Mouse (Mus musculus) embryonic facial prominence, embryonic 14.5 days (tissue): ENCODE results near the gene Fxr2. TPM values are rescaled to one million over a fixed set of nuclear protein-coding genes. Genes with fewer than 3 reads are reported as not detected.

Experiments
- ATAC-seq: fragments of 200-750 bp; cut with Nextera tagmentation; 2 replicates; pipeline ENCODE4 v1.8.0; 2017; ENCODE audit warnings: low read depth, moderate number of reproducible peaks, moderate TSS enrichment
- DNase-seq: peaks from one replicate; pipeline ENCODE4 v3.0.0-alpha.2; 2015; ENCODE audit warnings: low spot score
- H3K27ac ChIP-seq: fragments of 300-500 bp; sonication (generic); replicated peaks from 2 replicates; pipeline ENCODE4 v1.5.1; 2014; ENCODE audit warnings: low read depth, mild to moderate bottlenecking, low read length, moderate library complexity
- H3K27me3 ChIP-seq: fragments of 300-500 bp; sonication (generic); replicated peaks from 2 replicates; pipeline ENCODE4 v1.6.1; 2014; ENCODE audit warnings: low read length; ENCODE audit not compliant: control insufficient read depth, insufficient read depth
- H3K36me3 ChIP-seq: fragments of 300-500 bp; sonication (generic); 2 replicates; pipeline ENCODE4 v1.6.1; 2014; ENCODE audit warnings: low read length, mixed read lengths; ENCODE audit not compliant: control insufficient read depth, insufficient read depth
- H3K4me1 ChIP-seq: fragments of 300-500 bp; sonication (generic); 2 replicates; pipeline ENCODE4 v1.6.1; 2014; ENCODE audit warnings: antibody characterized with exemption, low read length; ENCODE audit not compliant: control insufficient read depth, insufficient read depth
- H3K4me2 ChIP-seq: fragments of 300-500 bp; sonication (generic); 2 replicates; pipeline ENCODE4 v1.6.1; 2014; ENCODE audit warnings: low read depth, mild to moderate bottlenecking, low read length, moderate library complexity, mixed read lengths
- H3K4me3 ChIP-seq: fragments of 300-500 bp; sonication (generic); 2 replicates; pipeline ENCODE4 v1.5.1; 2014; ENCODE audit warnings: low read depth, mild to moderate bottlenecking, low read length
- H3K9ac ChIP-seq: fragments of 300-500 bp; sonication (generic); 2 replicates; pipeline ENCODE4 v1.6.1; 2014; ENCODE audit warnings: low read depth, mild to moderate bottlenecking, low read length, moderate library complexity, mixed read lengths
- H3K9me3 ChIP-seq: fragments of 300-500 bp; sonication (generic); 2 replicates; pipeline ENCODE4 v1.6.1; 2016; ENCODE audit warnings: low read length; ENCODE audit not compliant: control insufficient read depth
- WGBS: fragments of 180-500 bp; shearing (Covaris S2); extraction: QIAGEN DNeasy Blood & Tissue Kit; methylation state at CpG from one replicate; pipeline ENCODE4 v1.1.7; 2014; 5-methylcytosine and 5-hydroxymethylcytosine counted together
- polyA plus RNA-seq: library from polyadenylated mRNA; unstranded; fragments of >200 nt; fragmentation: Nextera tagmentation; extraction: Ambion mirVana; gene quantifications from 2 replicates; pipeline ENCODE4 v1.2.1, GENCODE M21; 2014

The Fxr2 gene
- polyA plus RNA-seq, 1 experiment from 2014 or later: 25.4 TPM

GRCm38 (mm10) chr11:69656617-69657461, 24.0 kb downstream of the Fxr2 start:
- H3K27ac ChIP-seq: peak overlapping the region; percentile 65
- WGBS: 75% methylated on average over 10 of the region's 10 CpGs
- H3K27me3 ChIP-seq: no peaks in the 10 kb centered on the region
- peak overlapping the region; percentile 19; the same call in 1 of the 2 replicates for H3K4me2 ChIP-seq
- ATAC-seq: no peak
- peak; percentile 76 for DNase-seq
- H3K9me3 ChIP-seq: no peaks in the 10 kb centered on the region
- H3K4me1 ChIP-seq: no peaks in the 10 kb centered on the region
- H3K9ac ChIP-seq: peak overlapping the region; percentile 19; the same call in 1 of the 2 replicates
- H3K4me3 ChIP-seq: no peak overlapping the region
- peaks cover 61% of the 10 kb centered on the region for H3K36me3 ChIP-seq

DNA sequence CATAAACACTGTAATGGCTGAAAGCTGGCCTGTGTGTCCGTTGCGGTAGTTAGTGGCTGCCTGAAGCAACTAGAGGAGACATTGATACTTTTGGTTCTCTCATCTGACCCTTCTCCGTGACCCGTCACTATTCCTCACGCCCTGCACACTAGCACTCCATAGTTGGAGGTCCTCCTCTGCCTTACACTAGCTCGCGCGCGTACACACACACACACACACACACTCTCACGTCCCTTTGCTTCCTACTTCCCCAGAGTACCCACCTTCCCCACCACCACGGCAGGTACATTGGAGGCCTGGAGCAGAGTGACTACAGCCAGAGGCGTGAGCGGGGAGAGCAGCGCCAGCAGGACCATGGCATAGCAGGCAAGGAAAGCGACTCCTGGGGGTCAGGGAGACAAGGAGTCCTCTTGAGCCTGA, 24.7 kb downstream of the Fxr2 start:
- WGBS: 80% methylated on average over 15 of the region's 15 CpGs
- no peaks in the 10 kb centered on the region for H3K4me1 ChIP-seq
- no peak overlapping the region for H3K4me2 ChIP-seq
- H3K27me3 ChIP-seq: no peaks in the 10 kb centered on the region
- no peak for DNase-seq
- no peaks in the 10 kb centered on the region for H3K9me3 ChIP-seq
- peaks cover 54% of the 10 kb centered on the region for H3K36me3 ChIP-seq
- H3K4me3 ChIP-seq: no peak overlapping the region
- H3K27ac ChIP-seq: no peak overlapping the region
- ATAC-seq: no peak
- no peak overlapping the region for H3K9ac ChIP-seq

DNA sequence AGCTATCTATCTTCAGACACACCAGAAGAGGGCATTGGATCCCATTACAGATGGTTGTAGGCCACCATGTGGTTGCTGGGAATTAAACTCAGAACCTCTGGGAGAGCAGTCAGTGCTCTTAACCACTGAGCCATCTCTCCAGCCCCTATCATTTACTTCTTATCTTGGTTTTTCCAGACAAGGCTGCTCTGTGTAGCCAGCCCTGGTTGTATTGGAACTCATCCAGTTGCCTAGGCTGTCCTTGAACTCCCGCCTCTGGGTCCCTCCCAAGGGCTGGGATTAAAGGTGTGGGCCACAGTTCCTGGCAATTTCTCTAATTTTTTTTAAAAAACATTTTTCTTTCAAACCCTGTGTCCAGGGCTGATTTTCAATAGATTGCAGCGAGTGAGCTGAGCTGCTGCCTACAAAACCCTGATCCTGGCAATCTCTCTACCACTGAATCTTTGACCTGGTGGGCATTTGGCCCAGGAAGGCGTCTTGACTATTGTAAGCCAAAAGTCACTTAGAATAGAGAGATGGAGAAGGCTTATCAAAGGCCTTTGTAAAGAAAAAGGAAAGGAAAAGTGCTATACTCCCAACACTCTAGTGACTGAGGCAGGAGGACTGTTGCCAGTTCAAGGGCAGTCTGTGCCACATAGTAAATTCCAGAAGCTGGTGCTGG, 28.6 kb downstream of the Fxr2 start:
- Histone ChIP-seq H3K4me1 (peaks cover 7% of the 10 kb centered on the region), H3K4me2 (peak overlapping the region; percentile 56), H3K4me3 (peak overlapping the region; percentile 57), H3K36me3 (peaks cover 62% of the 10 kb centered on the region), H3K27me3 (no peaks in the 10 kb centered on the region), H3K27ac (peak overlapping the region; percentile 93), H3K9me3 (no peaks in the 10 kb centered on the region), H3K9ac (peak overlapping the region; percentile 75)
- DNase-seq (no peak), ATAC-seq (no peak)
- WGBS: 84% methylated on average over 3 of the region's 3 CpGs

DNA sequence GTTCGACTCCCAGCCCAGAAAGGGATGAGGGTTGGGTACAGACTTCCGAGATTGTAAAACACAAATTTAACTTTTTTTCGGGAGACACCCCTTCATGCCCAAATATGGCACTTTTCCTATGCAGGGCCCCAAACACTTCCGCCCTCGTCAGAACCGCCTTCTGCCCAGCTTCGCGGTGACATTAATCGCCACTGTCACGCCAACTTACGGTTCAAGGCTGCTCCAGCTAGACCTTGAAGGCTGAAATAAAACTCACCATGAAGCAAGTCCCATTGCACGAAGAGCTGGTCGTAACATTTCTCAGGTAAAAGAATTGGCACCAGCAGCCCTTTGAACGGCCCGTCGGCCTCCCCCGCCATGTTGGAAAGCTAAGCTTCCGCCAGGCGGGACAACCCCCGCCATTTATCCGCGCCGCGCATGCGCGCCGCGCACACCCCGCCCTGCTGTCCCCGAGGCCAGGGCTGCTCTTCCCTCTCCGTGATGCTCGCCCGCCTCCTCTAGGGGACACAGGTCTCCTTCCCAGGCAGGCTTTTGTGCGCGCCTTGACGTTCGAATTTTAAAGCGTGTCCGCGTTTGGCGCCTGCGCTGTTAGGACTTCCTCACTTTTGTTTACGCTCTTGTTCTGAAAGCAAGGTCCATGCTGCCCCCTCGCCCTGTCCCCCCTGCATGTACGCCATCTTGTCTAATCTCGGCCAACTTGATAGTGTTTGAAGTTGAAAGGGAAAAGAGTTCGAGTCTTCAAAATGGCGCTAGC, 29.6 kb downstream of the Fxr2 start, which contains the start of gene Mpdu1:
Gene Mpdu1 (minus strand): TSS at position 430 of the 754 bp plus-strand sequence.
- H3K9me3 ChIP-seq: no peaks in the 10 kb centered on the region
- DNase-seq: peak; percentile 99
- peak within 1 kb of the TSS; percentile 56 for H3K4me2 ChIP-seq
- ATAC-seq: peak; percentile 95
- no peaks in the 10 kb centered on the region for H3K27me3 ChIP-seq
- peak within 1 kb of the TSS; percentile 75 for H3K9ac ChIP-seq
- peak within 1 kb of the TSS; percentile 93 for H3K27ac ChIP-seq
- WGBS: under 1% methylated on average over 48 of the region's 48 CpGs
- peak within 1 kb of the TSS; percentile 57 for H3K4me3 ChIP-seq
- peaks cover 60% of the 10 kb centered on the region for H3K36me3 ChIP-seq
- H3K4me1 ChIP-seq: peaks cover 7% of the 10 kb centered on the region

- ATAC-seq (no peak), DNase-seq (no peak)
- Histone ChIP-seq H3K27me3 (no peaks in the 10 kb centered on the region), H3K4me1 (peaks cover 7% of the 10 kb centered on the region), H3K9me3 (no peaks in the 10 kb centered on the region), H3K4me2 (peak overlapping the region; percentile 56), H3K36me3 (peaks cover 60% of the 10 kb centered on the region), H3K27ac (peak overlapping the region; percentile 93), H3K4me3 (peak overlapping the region; percentile 57), H3K9ac (peak overlapping the region; percentile 75)
- 55% methylated on average over 13 of the region's 13 CpGs for WGBS
These were observed 30.3 kb downstream of the Fxr2 start for GRCm38 (mm10) chr11:69662967-69663671.

DNA sequence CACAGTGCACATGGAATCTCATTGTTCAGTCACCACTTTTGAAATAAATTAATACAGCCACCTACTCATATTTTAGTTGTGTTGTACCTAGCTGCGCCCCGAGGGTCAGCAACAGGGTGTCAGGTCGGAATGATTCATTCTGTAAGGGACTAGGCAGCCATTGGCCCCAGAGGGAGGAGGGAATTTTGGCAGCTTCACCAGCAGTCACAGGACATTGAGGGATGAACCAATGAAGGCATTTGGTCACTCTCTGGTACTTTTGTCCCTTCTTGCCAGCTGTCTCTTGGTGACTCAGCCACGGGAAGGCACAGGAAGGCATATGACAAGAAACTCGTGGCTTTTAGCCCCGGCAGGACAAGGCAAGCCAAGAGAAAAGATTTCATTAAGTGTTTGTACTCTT, 31.0 kb downstream of the Fxr2 start:
- ATAC-seq (no peak), DNase-seq (no peak)
- Histone ChIP-seq H3K27ac (peak overlapping the region; percentile 93), H3K4me1 (peaks cover 7% of the 10 kb centered on the region), H3K9ac (0 out of 2 replicates have a peak overlapping the region, but pooled peaks have one; percentile 6), H3K4me2 (no peak overlapping the region), H3K4me3 (no peak overlapping the region), H3K27me3 (no peaks in the 10 kb centered on the region), H3K36me3 (peaks cover 60% of the 10 kb centered on the region), H3K9me3 (no peaks in the 10 kb centered on the region)
- WGBS: 87% methylated on average over 6 of the region's 6 CpGs

DNA sequence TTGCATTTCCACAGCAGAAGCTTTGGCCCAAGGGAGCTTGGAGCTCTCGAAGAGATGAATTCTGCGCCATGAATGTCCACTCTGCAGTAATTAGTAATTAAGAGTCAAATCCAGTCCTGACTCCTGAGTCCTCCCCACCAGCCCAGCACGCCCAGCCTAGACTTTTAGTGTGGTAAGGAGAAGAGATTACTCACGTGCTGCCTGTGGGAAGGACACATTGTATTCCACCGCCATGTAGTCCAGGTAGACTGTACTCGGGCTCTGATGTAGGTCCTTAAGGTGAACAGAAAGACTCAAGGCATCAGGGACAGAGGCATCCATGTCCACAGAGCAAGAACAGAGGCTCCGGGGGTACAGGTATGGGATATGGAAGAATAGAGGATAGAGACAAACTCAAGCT, 32.1 kb downstream of the Fxr2 start:
- DNase-seq (no peak), ATAC-seq (no peak)
- no peak overlapping the region for H3K27ac ChIP-seq
- 0 out of 2 replicates have a peak overlapping the region, but pooled peaks have one; percentile 8 for H3K9ac ChIP-seq
- H3K4me1 ChIP-seq: peaks cover 13% of the 10 kb centered on the region
- H3K4me2 ChIP-seq: no peak overlapping the region
- 92% methylated on average over 7 of the region's 7 CpGs for WGBS
- peaks cover 64% of the 10 kb centered on the region for H3K36me3 ChIP-seq
- H3K4me3 ChIP-seq: no peak overlapping the region
- H3K27me3 ChIP-seq: no peaks in the 10 kb centered on the region
- no peaks in the 10 kb centered on the region for H3K9me3 ChIP-seq
